Mouse (Mus musculus) kidney, adult 2 months (tissue): ENCODE results near the gene Smarca4. TPM values are rescaled to one million over a fixed set of nuclear protein-coding genes. Genes with fewer than 3 reads are reported as not detected.

Experiments used
- DNase-seq: peaks from one replicate; pipeline ENCODE4 v3.0.0; 2021
- H3K27ac ChIP-seq: fragments of 200-500 bp; 2 replicates; pipeline ENCODE4 v1.5.1; 2012; ENCODE audit warnings: low read depth, low read length, control low read depth, inconsistent platforms; ENCODE audit not compliant: insufficient read depth
- H3K27me3 ChIP-seq: fragments of 200-500 bp; replicated peaks from 2 replicates; pipeline ENCODE4 v1.6.1; 2012; ENCODE audit warnings: mild to moderate bottlenecking, moderate library complexity, low read length, inconsistent platforms; ENCODE audit not compliant: control insufficient read depth, insufficient read depth
- H3K36me3 ChIP-seq: fragments of 200-500 bp; 2 replicates; pipeline ENCODE4 v1.6.1; 2012; ENCODE audit warnings: mild to moderate bottlenecking, moderate library complexity, low read length, inconsistent platforms; ENCODE audit not compliant: control insufficient read depth, insufficient read depth
- H3K4me1 ChIP-seq: fragments of 200-500 bp; 2 replicates; pipeline ENCODE4 v1.6.1; 2011; ENCODE audit warnings: low read length; ENCODE audit not compliant: control insufficient read depth, insufficient read depth
- H3K4me3 ChIP-seq: fragments of 200-500 bp; 2 replicates; pipeline ENCODE4 v1.5.1; 2011; ENCODE audit warnings: mild to moderate bottlenecking, low read depth, low read length, control low read depth; ENCODE audit not compliant: insufficient read depth
- CTCF ChIP-seq: fragments of 200-500 bp; conservative IDR thresholded peaks from 2 replicates; pipeline ENCODE4 v1.5.1; 2011; ENCODE audit warnings: low read depth, mild to moderate bottlenecking, control low read depth, low read length, moderate library complexity, mixed read lengths; ENCODE audit not compliant: insufficient read depth, insufficient read length
- POLR2A ChIP-seq: fragments of 200-500 bp; IDR thresholded peaks from one replicate; pipeline ENCODE4 v1.6.1; 2011; ENCODE audit warnings: low read depth, low read length, control low read depth
- WGBS: fragments of 180-500 bp; shearing (Covaris S2); methylation state at CpG from one replicate; pipeline ENCODE4 v1.1.7; 2018; 5-methylcytosine and 5-hydroxymethylcytosine counted together
- polyA plus RNA-seq: library from polyadenylated mRNA; depleted of rRNA; stranded (reverse); fragments of >200 nt; gene quantifications from 2 replicates; pipeline ENCODE4 v1.2.3, GENCODE M21; 2012

Gene Smarca4
- polyA plus RNA-seq, 1 experiment, result 24.9 TPM

DNA sequence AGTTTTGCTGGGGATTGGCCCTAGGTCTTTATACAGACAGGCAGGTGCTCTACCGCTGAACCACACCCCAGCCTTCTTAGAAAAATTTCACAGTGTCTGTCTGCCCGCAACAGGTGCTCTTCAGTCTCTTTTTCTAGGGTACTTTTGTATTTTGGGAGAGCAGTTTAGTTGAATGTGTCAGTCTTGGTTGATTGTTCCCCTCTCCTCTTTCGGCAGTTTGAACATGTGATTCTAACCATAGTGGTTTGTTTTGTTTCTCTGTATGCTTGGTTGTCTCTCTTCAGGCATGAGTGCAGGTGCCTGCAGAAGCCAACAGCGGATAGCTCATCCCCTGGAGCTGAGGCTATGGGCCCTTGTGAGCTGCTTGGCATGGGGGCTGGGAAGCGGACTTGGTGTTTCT is 36.3 kb downstream of the Smarca4 start:
- 85% methylated on average over 5 of the region's 5 CpGs for WGBS
- no peak for TF ChIP-seq CTCF
- TF ChIP-seq POLR2A, result no peak
- peaks cover 4% of the 10 kb centered on the region; the same call in 1 of the 2 replicates for H3K4me1 ChIP-seq
- H3K36me3 ChIP-seq, result no peaks in the 10 kb centered on the region; the same call in none of the 2 replicates
- no peak overlapping the region for H3K27ac ChIP-seq
- DNase-seq, result no peak
- H3K4me3 ChIP-seq, result no peak overlapping the region
- no peaks in the 10 kb centered on the region for H3K27me3 ChIP-seq

DNA sequence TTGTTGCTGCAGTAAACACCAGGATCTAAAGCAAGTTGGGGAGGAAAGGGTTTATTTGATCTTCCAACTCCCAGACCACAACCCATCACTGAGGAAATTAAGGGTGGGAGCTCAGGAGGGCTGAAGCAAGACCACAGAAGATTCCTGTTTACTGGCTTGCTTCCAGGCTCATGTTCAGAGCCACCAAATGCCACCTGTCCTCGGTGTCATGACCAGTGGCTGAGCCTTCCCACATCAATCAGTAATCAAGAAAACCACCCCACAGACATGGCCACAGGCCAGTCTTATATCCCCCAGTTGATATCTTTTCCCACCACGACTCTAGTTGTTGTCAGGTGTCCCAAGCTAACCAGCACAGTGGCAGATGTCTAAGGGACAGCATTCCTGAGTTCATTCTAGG is 37.3 kb downstream of the Smarca4 start:
- Histone ChIP-seq H3K36me3 (no peaks in the 10 kb centered on the region; the same call in none of the 2 replicates), H3K4me1 (no peaks in the 10 kb centered on the region), H3K4me3 (no peak overlapping the region), H3K27ac (no peak overlapping the region), H3K27me3 (no peaks in the 10 kb centered on the region)
- 71% methylated on average over 2 of the region's 2 CpGs for WGBS
- no peak for DNase-seq
- TF ChIP-seq CTCF, result no peak
- no peak for TF ChIP-seq POLR2A

DNA sequence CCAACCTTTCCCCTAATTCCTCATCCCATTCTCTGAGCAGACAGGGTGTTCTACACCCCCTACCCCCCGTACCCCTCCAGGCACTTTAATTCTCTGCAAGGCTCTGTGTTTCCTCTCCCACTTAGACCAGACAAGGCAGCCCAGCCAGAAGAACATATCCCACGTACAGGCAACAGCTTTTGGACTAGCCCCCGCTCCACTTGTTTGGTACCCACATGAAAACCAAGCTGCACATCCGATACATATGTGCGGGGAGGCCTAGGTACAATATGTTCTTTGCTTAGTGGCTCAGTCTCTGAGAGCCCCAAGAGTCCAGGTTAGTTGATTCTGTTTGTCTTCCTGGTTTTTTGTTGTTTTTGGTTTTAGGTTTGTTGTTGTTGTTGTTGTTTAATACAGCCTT is 46.1 kb downstream of the Smarca4 start:
- Histone ChIP-seq H3K4me1 (no peaks in the 10 kb centered on the region), H3K4me3 (no peak overlapping the region), H3K27ac (no peak overlapping the region), H3K27me3 (no peaks in the 10 kb centered on the region), H3K36me3 (peaks cover 10% of the 10 kb centered on the region)
- 95% methylated on average over 5 of the region's 5 CpGs for WGBS
- no peak for TF ChIP-seq CTCF
- TF ChIP-seq POLR2A, result no peak
- no peak for DNase-seq

DNA sequence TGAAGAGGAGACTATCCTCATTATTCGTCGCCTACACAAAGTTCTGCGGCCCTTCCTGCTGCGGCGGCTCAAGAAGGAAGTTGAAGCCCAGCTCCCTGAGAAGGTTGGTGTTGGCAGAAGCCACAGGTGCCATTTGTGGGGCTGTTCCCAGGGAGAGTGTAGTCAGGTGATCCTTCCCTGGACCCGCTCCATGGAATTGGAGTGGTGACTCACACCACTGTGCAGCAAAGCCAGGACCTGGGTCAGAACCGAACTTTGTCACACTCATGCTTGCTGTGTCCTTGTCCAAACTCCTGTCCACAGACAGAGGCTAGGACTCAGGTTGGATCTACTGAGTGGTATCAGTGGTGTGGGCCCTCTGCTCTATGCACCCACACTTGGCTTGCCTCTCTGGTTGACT is 53.0 kb downstream of the Smarca4 start:
- H3K4me1 ChIP-seq, result no peaks in the 10 kb centered on the region
- H3K4me3 ChIP-seq, result no peak overlapping the region
- H3K27ac ChIP-seq, result no peak overlapping the region
- TF ChIP-seq POLR2A (no peak), CTCF (no peak)
- no peaks in the 10 kb centered on the region for H3K27me3 ChIP-seq
- WGBS, result 87% methylated on average over 7 of the region's 7 CpGs
- H3K36me3 ChIP-seq, result peaks cover 2% of the 10 kb centered on the region
- no peak for DNase-seq

DNA sequence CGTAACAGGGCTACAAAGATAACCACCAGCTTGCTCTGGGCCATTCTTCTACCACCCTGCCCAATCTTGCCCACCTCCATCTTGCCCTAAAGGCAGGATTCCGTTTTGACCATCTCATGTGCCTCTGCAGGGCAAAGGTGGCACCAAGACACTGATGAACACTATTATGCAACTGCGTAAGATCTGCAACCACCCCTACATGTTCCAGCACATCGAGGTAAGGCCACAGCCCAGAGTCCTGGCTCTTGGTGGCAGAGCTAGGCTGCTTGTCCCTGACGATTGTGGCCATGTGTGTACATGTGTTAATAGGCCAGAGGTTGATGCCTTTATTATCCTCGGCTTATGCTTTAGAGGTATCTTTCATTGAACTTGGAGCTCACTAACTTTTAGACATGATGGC is 54.4 kb downstream of the Smarca4 start:
- H3K4me1 ChIP-seq, result no peaks in the 10 kb centered on the region
- no peak for DNase-seq
- H3K27ac ChIP-seq, result no peak overlapping the region
- no peak overlapping the region for H3K4me3 ChIP-seq
- TF ChIP-seq CTCF (no peak), POLR2A (no peak)
- WGBS, result 87% methylated on average over 6 of the region's 6 CpGs
- H3K27me3 ChIP-seq, result no peaks in the 10 kb centered on the region
- no peaks in the 10 kb centered on the region; the same call in 1 of the 2 replicates for H3K36me3 ChIP-seq

DNA sequence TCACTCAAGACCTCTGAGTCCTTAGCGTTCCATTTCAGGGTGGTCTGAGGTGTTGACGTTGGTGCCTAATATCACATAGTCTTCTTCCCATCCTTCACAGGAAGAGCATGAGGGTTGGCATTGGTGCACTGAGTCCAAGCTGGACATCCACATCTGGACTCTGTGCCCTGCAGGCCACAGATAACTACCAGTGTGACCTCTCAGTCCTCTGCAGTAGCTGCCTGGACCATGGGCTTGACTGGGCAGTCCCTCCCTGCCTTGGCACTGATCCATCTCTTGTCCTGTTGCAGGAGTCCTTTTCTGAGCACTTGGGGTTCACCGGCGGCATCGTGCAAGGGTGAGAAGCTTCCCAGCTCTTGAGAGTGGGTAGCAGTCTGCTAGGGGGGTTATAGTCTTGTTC is 55.8 kb downstream of the Smarca4 start:
- H3K27me3 ChIP-seq, result no peaks in the 10 kb centered on the region
- TF ChIP-seq POLR2A (no peak), CTCF (no peak)
- H3K4me1 ChIP-seq, result no peaks in the 10 kb centered on the region
- H3K27ac ChIP-seq, result no peak overlapping the region
- no peak overlapping the region for H3K4me3 ChIP-seq
- 87% methylated on average over 5 of the region's 5 CpGs for WGBS
- peak; percentile 4 for DNase-seq
- H3K36me3 ChIP-seq, result no peaks in the 10 kb centered on the region

DNA sequence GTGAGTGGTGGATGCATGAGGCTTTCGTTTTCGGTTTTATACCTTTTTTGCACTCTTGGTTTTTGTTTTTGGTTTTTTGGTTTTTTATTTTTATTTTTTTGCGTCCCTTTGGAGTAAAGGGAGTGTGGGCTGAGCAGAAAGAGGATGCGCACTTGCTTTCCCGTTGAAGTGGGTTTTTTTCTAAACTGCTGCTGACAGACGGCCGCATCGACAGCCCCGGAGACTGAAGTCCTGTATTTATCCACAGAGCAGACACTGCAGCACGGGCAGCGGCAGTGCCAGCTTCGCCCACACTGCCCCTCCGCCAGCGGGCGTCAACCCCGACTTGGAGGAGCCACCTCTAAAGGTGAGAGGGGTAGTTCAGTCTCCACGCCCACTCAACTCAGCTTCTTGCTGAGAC is 61.7 kb downstream of the Smarca4 start:
- Histone ChIP-seq H3K4me1 (no peaks in the 10 kb centered on the region), H3K27ac (no peak overlapping the region), H3K36me3 (no peaks in the 10 kb centered on the region), H3K27me3 (no peaks in the 10 kb centered on the region), H3K4me3 (no peak overlapping the region)
- 94% methylated on average over 17 of the region's 17 CpGs for WGBS
- DNase-seq, result no peak
- TF ChIP-seq CTCF (no peak), POLR2A (no peak)

DNA sequence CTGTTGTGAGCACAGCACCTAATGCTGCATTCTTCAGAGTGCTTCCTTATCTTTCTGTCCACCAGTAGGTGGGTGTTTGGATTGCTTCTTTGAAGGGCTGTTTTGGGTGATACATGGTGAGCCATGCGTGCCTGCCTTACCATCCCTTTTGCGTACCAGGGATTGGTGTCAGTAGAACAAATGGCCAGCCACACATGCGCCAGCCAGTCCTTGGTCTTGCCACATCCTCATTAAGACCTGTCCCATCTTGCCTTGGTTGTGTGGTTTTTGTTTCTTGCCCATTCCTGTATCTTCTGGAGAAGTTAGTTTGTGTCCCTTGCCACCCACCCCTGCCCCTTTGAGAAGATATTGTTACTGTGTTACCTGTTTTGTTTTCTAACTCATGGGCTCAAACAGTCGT is 64.5 kb downstream of the Smarca4 start:
- WGBS, result 90% methylated on average over 4 of the region's 4 CpGs
- Histone ChIP-seq H3K4me1 (no peaks in the 10 kb centered on the region), H3K36me3 (no peaks in the 10 kb centered on the region), H3K4me3 (no peak overlapping the region), H3K27ac (no peak overlapping the region), H3K27me3 (no peaks in the 10 kb centered on the region)
- TF ChIP-seq CTCF, result no peak
- no peak for TF ChIP-seq POLR2A
- no peak for DNase-seq
